Mouse (Mus musculus): ENCODE data around the gene Cyfip1. TPM values are rescaled to one million over a fixed set of nuclear protein-coding genes. Genes with fewer than 3 reads are reported as not detected.

Cyfip1 gene
- 87.9 and 90.7 TPM in 2 replicates for polyA plus RNA-seq (2014; fragmentation: Nextera tagmentation; extraction: Ambion mirVana)

GRCm38 (mm10) chr7:55841445-55841844 lies at the start of gene Cyfip1:
Cyfip1 (plus strand) TSS chr7:55841745.
- no peaks in the 10 kb centered on the region for H3K9me3 ChIP-seq (ENCODE audit: control insufficient read depth, low read length)
- 49% methylated on average over 7 of the region's 7 CpGs for WGBS
- no peaks in the 10 kb centered on the region for H3K36me3 ChIP-seq (ENCODE audit: control insufficient read depth, insufficient read depth, low read length)
- H3K4me1 ChIP-seq (ENCODE audit: control insufficient read depth, insufficient read depth, low read length), result no peaks in the 10 kb centered on the region
- peak within 1 kb of the TSS; percentile 73 for H3K4me2 ChIP-seq (ENCODE audit: low read depth)
- DNase-seq (ENCODE audit: low spot score) (no peak), ATAC-seq (ENCODE audit: insufficient read depth, low FRiP score, low TSS enrichment) (0 out of 2 replicates have a peak, but pooled peaks have one; percentile 0)
- no peaks in the 10 kb centered on the region for H3K27me3 ChIP-seq (ENCODE audit: control insufficient read depth, insufficient read depth, low read length)
- peak within 1 kb of the TSS; percentile 95 for H3K9ac ChIP-seq (ENCODE audit: low read length)
- peak within 1 kb of the TSS; percentile 80 for H3K4me3 ChIP-seq (ENCODE audit: low read depth, low read length)
- H3K27ac ChIP-seq (ENCODE audit: low read depth, low read length), result peak within 1 kb of the TSS; percentile 82

DNA sequence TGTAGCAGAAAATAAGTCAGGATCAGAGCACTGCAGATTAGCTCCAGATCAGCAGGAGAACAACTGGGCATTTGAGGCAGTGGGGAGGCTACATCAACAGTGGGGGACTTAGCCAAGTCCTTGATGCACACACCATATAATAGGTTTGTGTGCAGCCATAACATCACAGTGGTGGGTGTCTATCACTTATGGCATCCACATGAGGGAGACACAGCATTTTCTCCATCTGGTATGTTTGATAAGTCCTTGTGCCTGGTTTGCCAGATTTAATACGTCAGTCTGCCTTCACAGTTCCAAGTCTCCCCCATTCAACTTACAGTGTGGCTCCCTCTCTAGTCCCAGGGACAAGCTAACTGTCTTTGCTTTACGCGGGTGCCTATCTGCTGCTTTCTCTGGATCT lies 49.3 kb upstream of the Cyfip1 start:
- ATAC-seq (ENCODE audit: insufficient read depth, low FRiP score, low TSS enrichment), result no peak
- no peak overlapping the region for H3K4me2 ChIP-seq (ENCODE audit: low read depth)
- no peak overlapping the region for H3K9ac ChIP-seq (ENCODE audit: low read length)
- H3K27me3 ChIP-seq (ENCODE audit: control insufficient read depth, insufficient read depth, low read length), result no peaks in the 10 kb centered on the region
- H3K4me3 ChIP-seq (ENCODE audit: low read depth, low read length), result no peak overlapping the region
- peaks cover 4% of the 10 kb centered on the region; the same call in 1 of the 2 replicates for H3K4me1 ChIP-seq (ENCODE audit: control insufficient read depth, insufficient read depth, low read length)
- no peak overlapping the region for H3K27ac ChIP-seq (ENCODE audit: low read depth, low read length)
- DNase-seq (ENCODE audit: low spot score), result no peak
- WGBS, result 80% methylated on average over 3 of the region's 3 CpGs
- H3K9me3 ChIP-seq (ENCODE audit: control insufficient read depth, low read length), result no peaks in the 10 kb centered on the region
- peaks cover 7% of the 10 kb centered on the region for H3K36me3 ChIP-seq (ENCODE audit: control insufficient read depth, insufficient read depth, low read length)

DNA sequence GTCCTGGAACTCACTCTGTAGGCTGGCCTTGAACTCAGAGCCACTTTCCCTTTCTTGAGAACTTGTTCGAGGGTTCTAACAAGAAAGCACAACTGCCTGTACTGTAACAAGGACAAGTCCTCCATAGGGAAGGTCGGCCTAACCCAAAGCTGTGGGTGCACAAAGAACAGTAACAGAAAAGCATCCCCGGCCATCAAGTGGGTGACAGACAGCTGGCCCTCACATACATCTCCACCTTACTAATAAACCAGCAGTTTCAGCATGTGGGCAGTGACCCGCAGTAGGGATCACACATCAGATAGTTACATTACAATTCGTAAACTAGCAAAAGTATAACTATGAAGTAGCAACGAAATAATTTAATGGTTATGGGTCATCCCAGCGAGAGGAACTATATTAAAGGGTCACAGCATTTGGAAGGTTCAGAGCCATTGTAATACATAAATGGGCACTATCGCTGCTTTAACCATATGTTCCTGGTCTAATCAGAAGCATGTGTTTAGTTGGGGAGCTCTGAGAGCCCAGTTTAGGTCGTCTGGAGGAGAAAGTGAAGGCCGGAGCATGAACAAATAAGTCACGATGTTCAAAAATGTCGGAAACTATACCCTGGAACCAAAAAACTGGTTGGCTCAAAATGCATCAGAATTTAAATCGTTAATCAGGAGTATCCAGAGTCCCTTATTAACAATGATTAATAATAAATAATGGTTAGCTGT lies 48.2 kb upstream of the Cyfip1 start:
- Histone ChIP-seq H3K9ac (ENCODE audit: low read length) (peak overlapping the region; percentile 94), H3K9me3 (ENCODE audit: control insufficient read depth, low read length) (no peaks in the 10 kb centered on the region), H3K36me3 (ENCODE audit: control insufficient read depth, insufficient read depth, low read length) (peaks cover 7% of the 10 kb centered on the region), H3K27me3 (ENCODE audit: control insufficient read depth, insufficient read depth, low read length) (no peaks in the 10 kb centered on the region), H3K27ac (ENCODE audit: low read depth, low read length) (no peak overlapping the region), H3K4me3 (ENCODE audit: low read depth, low read length) (peak overlapping the region; percentile 77), H3K4me1 (ENCODE audit: control insufficient read depth, insufficient read depth, low read length) (peaks cover 4% of the 10 kb centered on the region; the same call in 1 of the 2 replicates), H3K4me2 (ENCODE audit: low read depth) (peak overlapping the region; percentile 67)
- DNase-seq (ENCODE audit: low spot score), result no peak
- peak; percentile 29 for ATAC-seq (ENCODE audit: insufficient read depth, low FRiP score, low TSS enrichment)
- 40% methylated on average over 13 of the region's 13 CpGs for WGBS

GRCm38 (mm10) chr7:55793952-55794603 lies 47.5 kb upstream of the Cyfip1 start, which contains the start of gene Tubgcp5:
Tubgcp5 (plus strand) TSS chr7:55794154.
- Histone ChIP-seq H3K27ac (ENCODE audit: low read depth, low read length) (0 out of 2 replicates have a peak within 1 kb of the TSS, but pooled peaks have one; percentile 34), H3K4me2 (ENCODE audit: low read depth) (peak within 1 kb of the TSS; percentile 67), H3K9ac (ENCODE audit: low read length) (peak within 1 kb of the TSS; percentile 94), H3K4me1 (ENCODE audit: control insufficient read depth, insufficient read depth, low read length) (peaks cover 4% of the 10 kb centered on the region; the same call in 1 of the 2 replicates), H3K9me3 (ENCODE audit: control insufficient read depth, low read length) (no peaks in the 10 kb centered on the region), H3K4me3 (ENCODE audit: low read depth, low read length) (peak within 1 kb of the TSS; percentile 77), H3K36me3 (ENCODE audit: control insufficient read depth, insufficient read depth, low read length) (peaks cover 7% of the 10 kb centered on the region), H3K27me3 (ENCODE audit: control insufficient read depth, insufficient read depth, low read length) (no peaks in the 10 kb centered on the region)
- DNase-seq (ENCODE audit: low spot score) (peak; percentile 98), ATAC-seq (ENCODE audit: insufficient read depth, low FRiP score, low TSS enrichment) (peak; percentile 99)
- under 1% methylated on average over 51 of the region's 51 CpGs for WGBS

GRCm38 (mm10) chr7:55799981-55800380 lies 41.6 kb upstream of the Cyfip1 start:
- ATAC-seq (ENCODE audit: insufficient read depth, low FRiP score, low TSS enrichment) (no peak), DNase-seq (ENCODE audit: low spot score) (no peak)
- no peaks in the 10 kb centered on the region for H3K9me3 ChIP-seq (ENCODE audit: control insufficient read depth, low read length)
- H3K4me1 ChIP-seq (ENCODE audit: control insufficient read depth, insufficient read depth, low read length), result peaks cover 2% of the 10 kb centered on the region; the same call in 1 of the 2 replicates
- no peak overlapping the region for H3K9ac ChIP-seq (ENCODE audit: low read length)
- WGBS, result 92% methylated on average over 3 of the region's 3 CpGs
- no peak overlapping the region for H3K4me3 ChIP-seq (ENCODE audit: low read depth, low read length)
- H3K36me3 ChIP-seq (ENCODE audit: control insufficient read depth, insufficient read depth, low read length), result peaks cover 9% of the 10 kb centered on the region
- no peak overlapping the region for H3K4me2 ChIP-seq (ENCODE audit: low read depth)
- no peaks in the 10 kb centered on the region for H3K27me3 ChIP-seq (ENCODE audit: control insufficient read depth, insufficient read depth, low read length)
- no peak overlapping the region for H3K27ac ChIP-seq (ENCODE audit: low read depth, low read length)

- Histone ChIP-seq H3K4me2 (ENCODE audit: low read depth) (no peak overlapping the region), H3K4me1 (ENCODE audit: control insufficient read depth, insufficient read depth, low read length) (no peaks in the 10 kb centered on the region), H3K9me3 (ENCODE audit: control insufficient read depth, low read length) (no peaks in the 10 kb centered on the region), H3K27ac (ENCODE audit: low read depth, low read length) (no peak overlapping the region), H3K4me3 (ENCODE audit: low read depth, low read length) (no peak overlapping the region), H3K27me3 (ENCODE audit: control insufficient read depth, insufficient read depth, low read length) (no peaks in the 10 kb centered on the region), H3K9ac (ENCODE audit: low read length) (no peak overlapping the region), H3K36me3 (ENCODE audit: control insufficient read depth, insufficient read depth, low read length) (peaks cover 13% of the 10 kb centered on the region)
- WGBS, result 93% methylated on average over 2 of the region's 2 CpGs
- ATAC-seq (ENCODE audit: insufficient read depth, low FRiP score, low TSS enrichment) (no peak), DNase-seq (ENCODE audit: low spot score) (no peak)
Measured at GRCm38 (mm10) chr7:55809967-55810366, 31.6 kb upstream of the Cyfip1 start.

DNA sequence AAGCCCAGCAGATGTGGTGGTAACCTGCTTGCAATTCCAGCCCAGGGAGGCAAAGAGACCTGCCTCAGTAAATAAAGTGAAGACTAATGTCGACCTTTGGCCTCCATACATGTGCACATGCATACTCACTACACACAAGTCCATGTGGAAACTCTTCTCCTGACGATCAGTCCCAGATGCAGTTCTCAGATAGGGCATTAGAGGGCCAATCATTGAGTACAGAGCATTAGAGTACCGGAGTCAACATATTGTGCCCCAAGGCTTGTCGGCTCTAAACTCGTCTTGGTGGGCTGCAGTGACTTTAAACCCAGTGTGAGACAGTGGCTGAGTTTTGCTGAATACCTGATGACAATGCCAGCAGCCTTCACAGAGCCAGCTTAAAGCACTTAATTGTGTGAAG lies 17.1 kb upstream of the Cyfip1 start:
- WGBS, result 85% methylated on average over 5 of the region's 5 CpGs
- Histone ChIP-seq H3K27ac (ENCODE audit: low read depth, low read length) (no peak overlapping the region), H3K36me3 (ENCODE audit: control insufficient read depth, insufficient read depth, low read length) (peaks cover 15% of the 10 kb centered on the region), H3K9ac (ENCODE audit: low read length) (no peak overlapping the region), H3K9me3 (ENCODE audit: control insufficient read depth, low read length) (no peaks in the 10 kb centered on the region), H3K27me3 (ENCODE audit: control insufficient read depth, insufficient read depth, low read length) (no peaks in the 10 kb centered on the region), H3K4me1 (ENCODE audit: control insufficient read depth, insufficient read depth, low read length) (no peaks in the 10 kb centered on the region), H3K4me3 (ENCODE audit: low read depth, low read length) (no peak overlapping the region), H3K4me2 (ENCODE audit: low read depth) (no peak overlapping the region)
- DNase-seq (ENCODE audit: low spot score) (no peak), ATAC-seq (ENCODE audit: insufficient read depth, low FRiP score, low TSS enrichment) (no peak)

GRCm38 (mm10) chr7:55827551-55827950 lies 14.0 kb upstream of the Cyfip1 start:
- Histone ChIP-seq H3K4me1 (ENCODE audit: control insufficient read depth, insufficient read depth, low read length) (no peaks in the 10 kb centered on the region), H3K4me3 (ENCODE audit: low read depth, low read length) (no peak overlapping the region), H3K9ac (ENCODE audit: low read length) (no peak overlapping the region), H3K27ac (ENCODE audit: low read depth, low read length) (no peak overlapping the region), H3K36me3 (ENCODE audit: control insufficient read depth, insufficient read depth, low read length) (peaks cover 12% of the 10 kb centered on the region), H3K4me2 (ENCODE audit: low read depth) (no peak overlapping the region), H3K27me3 (ENCODE audit: control insufficient read depth, insufficient read depth, low read length) (no peaks in the 10 kb centered on the region), H3K9me3 (ENCODE audit: control insufficient read depth, low read length) (no peaks in the 10 kb centered on the region)
- no peak for DNase-seq (ENCODE audit: low spot score)
- ATAC-seq (ENCODE audit: insufficient read depth, low FRiP score, low TSS enrichment), result no peak
- WGBS, result 93% methylated on average over 9 of the region's 9 CpGs
